Mouse (Mus musculus): ENCODE results near the gene Egfem1. TPM values are rescaled to one million over a fixed set of nuclear protein-coding genes. Genes with fewer than 3 reads are reported as not detected.

The Egfem1 gene
- polyA plus RNA-seq, 1 experiment from 2014 or later = 0.35 TPM

DNA sequence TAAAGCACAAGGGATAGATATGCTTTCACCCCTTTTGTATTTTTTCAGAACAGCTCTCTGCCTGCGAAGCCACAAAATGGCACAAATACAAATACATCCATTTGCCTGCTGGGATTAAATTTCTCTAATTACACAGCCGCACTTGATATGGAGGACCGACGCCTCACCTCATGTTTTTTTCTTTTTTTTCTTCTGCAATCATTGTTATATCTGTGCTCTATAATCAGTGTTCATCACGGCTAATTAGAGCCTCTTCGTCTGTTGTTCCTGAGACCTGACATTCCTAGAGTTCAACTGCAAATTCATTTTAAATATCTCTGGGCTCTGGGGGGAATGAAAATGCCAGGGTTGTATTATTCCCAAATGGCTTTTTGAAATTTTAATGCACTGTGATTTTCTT is 417.4 kb downstream of the Egfem1 start:
- no peaks in the 10 kb centered on the region for H3K9me3 ChIP-seq
- WGBS = 78% methylated on average over 6 of the region's 6 CpGs
- no peaks in the 10 kb centered on the region for H3K36me3 ChIP-seq
- no peak for ATAC-seq (ENCODE audit: extremely low read depth, insufficient number of reproducible peaks, low FRiP score, low TSS enrichment)
- no peaks in the 10 kb centered on the region for H3K27me3 ChIP-seq (replicated peaks)
- no peak overlapping the region for H3K4me2 ChIP-seq
- H3K4me3 ChIP-seq = no peak overlapping the region
- H3K4me1 ChIP-seq = no peaks in the 10 kb centered on the region
- no peak overlapping the region for H3K9ac ChIP-seq
- H3K27ac ChIP-seq (replicated peaks) = no peak overlapping the region

DNA sequence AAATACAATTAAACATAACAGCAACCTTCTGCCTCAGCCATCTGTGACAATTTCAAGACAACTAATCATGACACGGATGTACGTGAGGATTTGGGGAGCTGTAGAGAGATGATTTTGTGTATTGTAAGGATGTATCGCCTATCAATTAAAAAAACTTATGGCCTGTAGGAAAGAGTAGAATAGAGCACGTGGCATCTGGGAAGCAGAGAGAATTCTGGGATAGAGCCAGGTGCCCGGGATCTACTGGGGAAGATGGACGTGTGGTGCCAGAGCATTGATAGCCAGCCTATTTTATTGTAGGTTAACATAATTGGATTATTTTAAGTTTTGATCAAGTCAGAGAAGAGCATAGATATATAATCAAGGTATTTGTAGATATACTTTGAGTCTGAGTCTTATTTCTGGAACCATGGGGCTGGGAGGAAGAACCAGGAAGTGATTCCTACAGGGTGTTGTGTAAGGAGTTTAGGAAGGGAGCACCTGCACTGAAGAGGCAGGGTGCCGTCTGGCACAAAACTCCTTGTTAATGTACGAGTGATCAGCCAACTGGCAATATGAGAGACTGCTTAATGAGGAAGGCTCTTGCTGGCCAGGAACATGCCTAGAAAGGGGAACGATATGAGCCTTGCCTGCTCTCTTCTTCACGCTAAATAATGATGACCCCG is 443.6 kb downstream of the Egfem1 start:
- no peaks in the 10 kb centered on the region for H3K36me3 ChIP-seq
- no peak overlapping the region for H3K4me3 ChIP-seq
- no peak for ATAC-seq (ENCODE audit: extremely low read depth, insufficient number of reproducible peaks, low FRiP score, low TSS enrichment)
- no peaks in the 10 kb centered on the region for H3K27me3 ChIP-seq (replicated peaks)
- H3K9ac ChIP-seq = no peak overlapping the region
- H3K4me2 ChIP-seq = no peak overlapping the region
- no peaks in the 10 kb centered on the region for H3K9me3 ChIP-seq
- no peaks in the 10 kb centered on the region for H3K4me1 ChIP-seq
- H3K27ac ChIP-seq (replicated peaks) = no peak overlapping the region
- 84% methylated on average over 11 of the region's 11 CpGs for WGBS

DNA sequence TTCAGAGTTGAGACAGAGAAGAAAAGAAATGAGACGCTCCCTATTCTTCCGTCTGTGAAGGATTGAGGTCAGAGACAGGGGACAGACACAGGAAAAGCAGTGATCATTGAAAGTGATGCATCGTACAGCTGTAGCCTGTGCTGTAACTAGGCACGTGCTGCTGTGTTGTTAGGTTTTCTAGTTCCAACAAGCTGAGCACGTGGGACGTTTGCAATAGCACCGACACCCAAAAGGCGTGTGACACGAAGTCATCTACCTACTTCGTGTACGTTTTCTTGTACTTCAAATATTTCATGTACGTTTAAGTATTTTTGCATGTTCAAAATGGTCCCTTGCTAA is 444.1 kb downstream of the Egfem1 start:
- Histone ChIP-seq H3K27ac (replicated peaks) (no peak overlapping the region), H3K4me1 (no peaks in the 10 kb centered on the region), H3K4me3 (no peak overlapping the region), H3K9ac (no peak overlapping the region), H3K36me3 (no peaks in the 10 kb centered on the region), H3K9me3 (no peaks in the 10 kb centered on the region), H3K27me3 (replicated peaks) (no peaks in the 10 kb centered on the region), H3K4me2 (no peak overlapping the region)
- 83% methylated on average over 12 of the region's 12 CpGs for WGBS
- no peak for ATAC-seq (ENCODE audit: extremely low read depth, insufficient number of reproducible peaks, low FRiP score, low TSS enrichment)

DNA sequence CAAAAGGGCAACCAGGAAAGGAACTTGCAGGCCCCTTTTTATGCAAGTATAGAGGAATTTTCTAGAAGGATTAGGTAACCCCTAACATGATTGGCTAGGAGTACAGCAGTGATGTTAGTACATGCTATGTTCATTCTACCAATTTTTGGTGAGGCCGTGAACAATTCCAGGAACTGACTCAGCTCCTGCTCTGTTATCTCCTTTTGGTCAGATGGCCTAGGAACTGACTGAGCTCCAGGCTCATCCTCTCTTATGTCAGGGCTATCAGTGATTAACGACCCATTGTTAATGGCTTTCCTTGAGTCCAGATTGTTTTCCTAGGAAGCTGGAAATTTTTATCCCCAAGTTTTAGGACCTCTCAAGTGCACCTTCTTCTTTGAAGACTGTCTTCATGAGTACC is 457.4 kb downstream of the Egfem1 start:
- Histone ChIP-seq H3K4me3 (no peak overlapping the region), H3K36me3 (no peaks in the 10 kb centered on the region), H3K4me2 (no peak overlapping the region), H3K27me3 (replicated peaks) (no peaks in the 10 kb centered on the region), H3K9ac (no peak overlapping the region), H3K27ac (replicated peaks) (no peak overlapping the region), H3K4me1 (no peaks in the 10 kb centered on the region), H3K9me3 (no peaks in the 10 kb centered on the region)
- no peak for ATAC-seq (ENCODE audit: extremely low read depth, insufficient number of reproducible peaks, low FRiP score, low TSS enrichment)
- 20% methylated on average over 2 of the region's 2 CpGs for WGBS

DNA sequence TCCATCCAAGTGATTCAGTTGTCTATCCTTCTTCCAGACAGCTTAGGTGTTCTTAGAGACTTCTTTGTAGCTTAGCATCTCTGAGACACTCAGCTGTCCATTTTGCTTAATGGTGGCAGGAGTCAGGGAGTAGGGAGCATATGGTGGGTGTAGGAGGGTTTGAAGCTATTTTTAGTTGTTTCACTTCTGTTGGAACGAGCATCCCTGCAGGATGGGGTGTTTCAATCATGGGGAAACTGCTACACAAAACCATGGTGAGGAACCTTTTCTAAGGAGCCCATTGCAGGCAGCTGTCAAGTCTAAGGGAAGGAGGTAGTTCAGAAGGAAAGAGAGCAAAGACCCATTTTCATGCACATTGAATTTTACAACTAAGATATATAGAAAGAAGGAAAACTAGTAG is 458.1 kb downstream of the Egfem1 start:
- no peak overlapping the region for H3K9ac ChIP-seq
- H3K4me2 ChIP-seq = no peak overlapping the region
- WGBS = 15% methylated on average over 1 of the region's 1 CpGs
- no peak overlapping the region for H3K27ac ChIP-seq (replicated peaks)
- no peaks in the 10 kb centered on the region for H3K9me3 ChIP-seq
- H3K27me3 ChIP-seq (replicated peaks) = no peaks in the 10 kb centered on the region
- H3K4me3 ChIP-seq = no peak overlapping the region
- no peak for ATAC-seq (ENCODE audit: extremely low read depth, insufficient number of reproducible peaks, low FRiP score, low TSS enrichment)
- no peaks in the 10 kb centered on the region for H3K4me1 ChIP-seq
- H3K36me3 ChIP-seq = no peaks in the 10 kb centered on the region

DNA sequence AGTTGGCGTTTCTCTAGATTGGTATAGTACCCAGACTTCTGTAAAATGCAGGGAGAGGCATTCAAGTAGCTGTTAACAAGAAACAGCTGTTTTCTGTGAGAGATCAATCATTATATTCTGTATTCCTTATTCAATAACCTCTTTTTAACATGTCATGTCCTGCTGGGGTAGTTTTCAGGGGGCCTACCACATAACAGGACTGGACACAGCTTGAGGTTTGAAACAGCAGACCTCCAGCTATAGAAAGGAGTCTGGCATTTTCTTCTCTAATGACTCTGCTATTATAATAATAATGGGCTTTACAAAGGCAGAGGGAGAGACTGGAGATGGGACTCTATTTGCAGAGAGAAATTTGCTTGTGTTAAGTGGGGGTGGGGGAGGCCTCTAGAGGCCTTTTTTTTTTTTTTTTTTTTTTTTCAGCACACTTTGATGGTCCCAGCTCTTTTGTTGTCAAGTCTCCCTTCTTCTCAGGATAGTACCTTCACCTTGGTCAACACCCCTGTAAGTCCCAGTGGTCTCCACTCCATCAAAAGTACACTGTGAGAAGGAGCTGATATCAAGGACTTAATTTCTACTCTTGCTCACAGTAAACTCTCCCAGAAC is 459.8 kb downstream of the Egfem1 start:
- Histone ChIP-seq H3K9me3 (no peaks in the 10 kb centered on the region), H3K4me2 (no peak overlapping the region), H3K27me3 (replicated peaks) (no peaks in the 10 kb centered on the region), H3K36me3 (no peaks in the 10 kb centered on the region), H3K27ac (replicated peaks) (no peak overlapping the region), H3K9ac (no peak overlapping the region), H3K4me3 (no peak overlapping the region), H3K4me1 (no peaks in the 10 kb centered on the region)
- no peak for ATAC-seq (ENCODE audit: extremely low read depth, insufficient number of reproducible peaks, low FRiP score, low TSS enrichment)
- WGBS = 56% methylated on average over 1 of the region's 1 CpGs

DNA sequence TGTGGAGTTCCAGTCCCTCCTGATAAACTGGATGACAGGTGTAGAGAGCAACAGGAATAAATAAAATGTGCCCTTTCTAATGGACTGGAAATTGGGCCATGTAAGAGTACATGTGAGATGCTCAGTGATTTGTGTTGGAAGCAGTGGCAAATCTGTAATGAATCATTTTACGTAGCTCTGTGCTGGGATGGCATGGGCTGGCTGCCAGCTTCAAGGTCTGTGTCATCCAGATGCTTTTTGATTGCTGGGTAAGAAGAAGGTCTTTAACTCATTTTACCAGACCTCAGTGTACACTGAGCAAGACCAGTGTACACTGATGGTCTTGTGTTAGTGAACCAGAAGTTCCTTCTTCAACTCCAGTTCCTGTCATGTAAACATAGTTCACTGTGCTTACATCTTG is 462.2 kb downstream of the Egfem1 start:
- no peak overlapping the region for H3K9ac ChIP-seq
- H3K9me3 ChIP-seq = no peaks in the 10 kb centered on the region
- no peak overlapping the region for H3K27ac ChIP-seq (replicated peaks)
- 60% methylated on average over 1 of the region's 1 CpGs for WGBS
- no peak for ATAC-seq (ENCODE audit: extremely low read depth, insufficient number of reproducible peaks, low FRiP score, low TSS enrichment)
- H3K36me3 ChIP-seq = no peaks in the 10 kb centered on the region
- H3K4me2 ChIP-seq = no peak overlapping the region
- H3K4me1 ChIP-seq = no peaks in the 10 kb centered on the region
- H3K4me3 ChIP-seq = no peak overlapping the region
- no peaks in the 10 kb centered on the region for H3K27me3 ChIP-seq (replicated peaks)

DNA sequence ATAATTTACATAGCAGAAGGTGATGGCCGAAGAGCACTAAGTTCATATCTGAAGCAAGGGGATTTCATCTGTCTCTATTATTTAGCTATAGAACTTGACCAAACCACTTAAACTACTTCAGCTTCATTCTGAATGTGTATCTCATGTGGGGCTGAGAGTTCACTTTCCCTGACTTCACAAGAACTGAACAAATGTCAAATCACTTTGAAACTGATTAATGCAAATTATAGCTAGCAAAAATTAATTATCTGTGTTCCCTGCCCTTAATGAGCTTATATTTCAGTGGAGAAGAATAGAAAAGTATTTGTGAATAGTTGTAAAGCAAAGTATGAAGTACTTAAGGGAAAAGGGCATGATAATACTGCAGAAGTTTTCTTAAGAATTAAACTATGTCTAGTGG is 481.3 kb downstream of the Egfem1 start:
- H3K4me2 ChIP-seq = no peak overlapping the region
- 79% methylated on average over 1 of the region's 1 CpGs for WGBS
- ATAC-seq (ENCODE audit: extremely low read depth, insufficient number of reproducible peaks, low FRiP score, low TSS enrichment) = no peak
- no peaks in the 10 kb centered on the region for H3K9me3 ChIP-seq
- H3K4me3 ChIP-seq = no peak overlapping the region
- no peaks in the 10 kb centered on the region for H3K4me1 ChIP-seq
- no peak overlapping the region for H3K27ac ChIP-seq (replicated peaks)
- no peaks in the 10 kb centered on the region for H3K27me3 ChIP-seq (replicated peaks)
- no peaks in the 10 kb centered on the region for H3K36me3 ChIP-seq
- H3K9ac ChIP-seq = no peak overlapping the region

DNA sequence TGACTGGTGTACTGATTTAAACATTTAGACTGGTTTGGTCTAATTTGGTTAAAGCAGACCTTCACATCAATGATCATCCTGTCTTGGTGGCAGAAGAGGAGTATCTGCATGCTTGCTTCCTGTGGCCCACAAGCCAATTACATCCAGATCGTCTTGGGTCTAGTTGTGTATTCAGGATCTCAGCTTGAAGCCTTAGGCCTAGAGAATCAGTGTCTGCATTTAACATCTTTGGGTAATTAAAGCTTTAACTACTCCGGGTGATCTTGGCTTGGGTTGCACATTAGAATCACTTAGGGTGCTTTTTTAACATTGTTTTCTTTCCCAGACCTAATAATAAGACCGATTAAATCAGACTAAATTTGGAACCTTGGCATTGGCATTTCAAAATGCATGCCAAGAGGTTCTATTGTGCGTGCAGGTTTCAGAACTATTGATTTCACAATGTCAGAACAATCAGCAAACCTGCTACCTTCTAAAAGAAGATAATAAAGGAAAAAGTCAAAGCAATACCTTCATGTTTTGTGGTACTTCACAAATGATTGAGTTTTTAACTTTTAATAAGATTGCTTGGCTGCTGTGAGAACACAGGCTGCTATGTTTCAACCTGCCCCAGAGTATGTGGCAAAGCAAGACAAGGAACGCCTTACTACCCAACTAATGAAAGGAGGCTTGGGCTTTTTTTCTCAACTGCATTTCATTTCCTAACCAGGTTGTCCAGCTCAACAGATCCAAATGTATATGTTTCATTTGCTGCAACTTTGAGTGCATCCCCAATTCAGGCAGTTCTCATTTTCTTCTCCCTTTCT is 496.4 kb downstream of the Egfem1 start:
- Histone ChIP-seq H3K9me3 (no peaks in the 10 kb centered on the region), H3K27me3 (replicated peaks) (no peaks in the 10 kb centered on the region), H3K4me3 (no peak overlapping the region), H3K27ac (replicated peaks) (no peak overlapping the region), H3K36me3 (no peaks in the 10 kb centered on the region), H3K9ac (no peak overlapping the region), H3K4me1 (no peaks in the 10 kb centered on the region), H3K4me2 (no peak overlapping the region)
- no peak for ATAC-seq (ENCODE audit: extremely low read depth, insufficient number of reproducible peaks, low FRiP score, low TSS enrichment)
- 65% methylated on average over 5 of the region's 5 CpGs for WGBS

DNA sequence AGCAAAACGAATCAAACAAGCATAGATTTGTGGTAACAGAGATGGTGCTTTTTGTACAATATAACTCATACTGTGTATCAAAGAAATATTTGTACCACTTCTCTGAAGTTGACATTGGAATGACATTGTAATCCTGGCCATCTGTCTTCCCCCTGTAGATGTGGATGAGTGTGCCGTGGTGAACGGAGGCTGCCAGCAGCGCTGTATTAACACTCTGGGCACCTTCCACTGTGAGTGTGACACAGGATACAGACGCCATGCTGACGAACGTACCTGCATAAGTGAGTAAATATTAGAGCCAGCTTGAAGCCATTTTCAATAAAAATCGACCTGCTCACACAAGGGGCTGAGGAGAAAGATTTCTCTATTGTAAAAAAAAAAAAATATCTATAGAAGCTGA is 500.9 kb downstream of the Egfem1 start:
- H3K4me1 ChIP-seq = no peaks in the 10 kb centered on the region
- WGBS = 54% methylated on average over 8 of the region's 8 CpGs
- ATAC-seq (ENCODE audit: extremely low read depth, insufficient number of reproducible peaks, low FRiP score, low TSS enrichment) = no peak

DNA sequence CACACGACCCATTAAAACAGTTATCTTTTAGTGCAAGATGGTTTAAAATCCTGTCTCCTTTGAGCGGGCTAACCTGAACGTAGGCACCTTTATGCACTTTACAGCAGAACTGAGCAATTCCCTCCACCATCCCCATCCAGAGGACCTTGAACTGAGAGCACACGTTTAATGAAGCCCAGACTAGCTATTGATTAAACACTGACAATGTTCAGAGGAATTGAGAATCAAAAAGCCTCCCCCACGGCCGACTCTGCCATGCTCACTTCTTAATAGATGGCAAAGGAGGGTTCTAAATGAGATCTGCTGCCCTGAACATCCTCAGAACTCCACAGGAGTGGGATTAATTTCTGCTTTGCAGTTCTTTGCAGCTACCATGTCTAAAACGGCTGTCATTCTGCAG is 520.3 kb downstream of the Egfem1 start:
- Histone ChIP-seq H3K9ac (no peak overlapping the region), H3K36me3 (no peaks in the 10 kb centered on the region), H3K27ac (replicated peaks) (no peak overlapping the region), H3K4me1 (no peaks in the 10 kb centered on the region), H3K4me2 (no peak overlapping the region), H3K4me3 (no peak overlapping the region), H3K9me3 (no peaks in the 10 kb centered on the region), H3K27me3 (replicated peaks) (no peaks in the 10 kb centered on the region)
- ATAC-seq (ENCODE audit: extremely low read depth, insufficient number of reproducible peaks, low FRiP score, low TSS enrichment) = no peak
- WGBS = 71% methylated on average over 7 of the region's 7 CpGs

More for the DNA sequence above, 500.9 kb downstream of the Egfem1 start:
- Histone ChIP-seq H3K27ac (replicated peaks) (no peak overlapping the region), H3K36me3 (no peaks in the 10 kb centered on the region), H3K9me3 (no peaks in the 10 kb centered on the region), H3K9ac (no peak overlapping the region), H3K4me2 (no peak overlapping the region), H3K4me3 (no peak overlapping the region), H3K27me3 (replicated peaks) (no peaks in the 10 kb centered on the region)

DNA sequence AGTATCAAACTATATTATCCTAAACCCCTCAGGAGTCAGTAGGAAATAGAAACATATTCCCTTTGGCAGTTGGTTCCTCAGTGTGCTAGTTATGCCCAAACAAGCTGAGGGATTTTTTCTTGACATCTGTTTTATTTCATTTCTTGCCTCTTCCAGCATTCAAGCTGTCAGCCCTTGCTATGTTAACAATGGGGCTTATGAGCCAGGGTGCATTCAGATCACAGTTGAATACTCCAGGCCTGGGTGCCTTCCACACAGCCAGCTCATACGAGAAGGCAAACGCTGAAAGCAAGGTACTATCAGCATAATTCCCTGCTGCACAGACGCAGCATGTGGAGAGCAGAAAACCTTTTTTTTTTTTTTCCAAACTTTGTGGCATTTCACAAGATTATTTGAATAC is 526.9 kb downstream of the Egfem1 start:
- no peak overlapping the region for H3K9ac ChIP-seq
- no peak overlapping the region for H3K27ac ChIP-seq (replicated peaks)
- H3K4me1 ChIP-seq = no peaks in the 10 kb centered on the region
- H3K4me3 ChIP-seq = no peak overlapping the region
- WGBS = 33% methylated on average over 3 of the region's 3 CpGs
- no peaks in the 10 kb centered on the region for H3K9me3 ChIP-seq
- H3K36me3 ChIP-seq = no peaks in the 10 kb centered on the region
- no peaks in the 10 kb centered on the region for H3K27me3 ChIP-seq (replicated peaks)
- ATAC-seq (ENCODE audit: extremely low read depth, insufficient number of reproducible peaks, low FRiP score, low TSS enrichment) = no peak
- no peak overlapping the region for H3K4me2 ChIP-seq

All from heart, embryonic 13.5 days (tissue).